Mouse (Mus musculus): ENCODE measurements around the gene Sat1. TPM values are rescaled to one million over a fixed set of nuclear protein-coding genes. Genes with fewer than 3 reads are reported as not detected.

The Sat1 gene
- total RNA-seq (2021) (10 to 100 TPM; 29.2 to 31.7 TPM), polyA plus RNA-seq (2012; rRNA removed) (22.1 and 32.3 TPM in 2 replicates)
- long read RNA-seq, transcript Sat1-201 (6 exons, 1,162 nt): major isoform, 12 of 16 reads
- long read RNA-seq, partial matches to known transcripts: 0 of 16 reads
- long read RNA-seq, other reads (novel, unspliced or antisense): 2 of 16 reads

- H3K4me3 ChIP-seq: peak within 1 kb of the TSS; percentile 69
- whole genome bisulfite sequencing: 20% methylated on average over 26 of the region's 26 CpGs
- intact Hi-C loops (cut with DNase I): loop anchor here (1.0 to 5.0 kb wide), 3 partner anchors 46 to 116 kb away; partner anchors contain the start of gene Acot9
- TF ChIP-seq CTCF (IDR thresholded peaks at IDR 0.05): peak; percentile 80
- TF ChIP-seq POLR2A (IDR thresholded peaks at IDR 0.05; ENCODE audit: insufficient read depth, low read depth, low read length): peak; percentile 89
- TF ChIP-seq EP300 (IDR thresholded peaks at IDR 0.05; ENCODE audit: insufficient read depth, low read depth, low read length): no peak
- peak within 1 kb of the TSS; percentile 93 for H3K27ac ChIP-seq
- H3K27me3 ChIP-seq (ENCODE audit: control insufficient read depth, insufficient read depth, low read length): no peaks in the 10 kb centered on the region
- peak within 1 kb of the TSS; percentile 81 for H3K9ac ChIP-seq (ENCODE audit: low read depth, low read length)
- no peaks in the 10 kb centered on the region for H3K79me2 ChIP-seq (replicated peaks; ENCODE audit: control insufficient read depth, insufficient read depth, low read length)
- DNase-seq: peak; percentile 89 to 95
- no peaks in the 10 kb centered on the region for H3K4me1 ChIP-seq (ENCODE audit: control insufficient read depth, insufficient read depth, low read length)
- peaks cover 16% of the 10 kb centered on the region for H3K36me3 ChIP-seq (ENCODE audit: control insufficient read depth, insufficient read depth, low read length)
Observed at GRCm38 (mm10) chrX:155216271-155216670, at the start of gene Sat1. TSS of gene Sat1 (minus strand) at chrX:155216449.

DNA sequence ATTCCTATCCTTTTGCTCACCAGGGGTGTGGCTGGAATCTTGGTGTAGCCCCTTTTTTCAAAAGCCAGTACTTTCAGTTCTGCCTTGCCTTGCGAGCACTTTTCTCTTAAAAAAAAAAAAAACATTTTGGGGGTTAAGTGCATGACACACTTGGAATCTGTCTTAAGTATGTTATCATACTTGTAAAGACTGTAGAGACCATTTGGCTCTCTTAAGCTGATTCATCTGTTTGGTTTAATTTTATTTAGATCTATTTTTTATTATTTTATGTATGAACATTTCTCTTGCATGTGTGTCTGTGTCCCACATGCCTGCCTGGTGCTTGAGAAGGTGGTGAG is 46.6 kb upstream of the Sat1 start:
- TF ChIP-seq CTCF (IDR thresholded peaks at IDR 0.05) (no peak), POLR2A (IDR thresholded peaks at IDR 0.05; ENCODE audit: insufficient read depth, low read depth, low read length) (no peak), EP300 (IDR thresholded peaks at IDR 0.05; ENCODE audit: insufficient read depth, low read depth, low read length) (no peak)
- no peak for DNase-seq
- Histone ChIP-seq H3K4me3 (peak overlapping the region; percentile 63), H3K4me1 (ENCODE audit: control insufficient read depth, insufficient read depth, low read length) (no peaks in the 10 kb centered on the region; the same call in none of the 2 replicates), H3K27me3 (ENCODE audit: control insufficient read depth, insufficient read depth, low read length) (no peaks in the 10 kb centered on the region), H3K36me3 (ENCODE audit: control insufficient read depth, insufficient read depth, low read length) (no peaks in the 10 kb centered on the region; the same call in none of the 2 replicates), H3K9ac (ENCODE audit: low read depth, low read length) (0 out of 2 replicates have a peak overlapping the region, but pooled peaks have one; percentile 81), H3K27ac (peak overlapping the region; percentile 95), H3K79me2 (replicated peaks; ENCODE audit: control insufficient read depth, insufficient read depth, low read length) (peaks cover 2% of the 10 kb centered on the region; the same call in 1 of the 2 replicates)
- 34% methylated on average over 1 of the region's 1 CpGs for WGBS
- intact Hi-C loops (cut with DNase I): loop anchor here (1.0 kb wide), 2 partner anchors 47 to 119 kb away; partner anchors contain the start of gene Sat1

GRCm38 (mm10) chrX:155262235-155262914 is 46.1 kb upstream of the Sat1 start, which contains the start of gene Acot9:
TSS of gene Acot9 (plus strand) at chrX:155262443.
- WGBS: 24% methylated on average over 36 of the region's 37 CpGs
- H3K27ac ChIP-seq: peak within 1 kb of the TSS; percentile 95
- peaks cover 2% of the 10 kb centered on the region; the same call in 1 of the 2 replicates for H3K79me2 ChIP-seq (replicated peaks; ENCODE audit: control insufficient read depth, insufficient read depth, low read length)
- H3K9ac ChIP-seq (ENCODE audit: low read depth, low read length): peak within 1 kb of the TSS; percentile 81
- no peaks in the 10 kb centered on the region for H3K27me3 ChIP-seq (ENCODE audit: control insufficient read depth, insufficient read depth, low read length)
- no peaks in the 10 kb centered on the region; the same call in none of the 2 replicates for H3K4me1 ChIP-seq (ENCODE audit: control insufficient read depth, insufficient read depth, low read length)
- peak; percentile 88 to 93 for DNase-seq
- H3K4me3 ChIP-seq: peak within 1 kb of the TSS; percentile 63
- intact Hi-C loops (cut with DNase I): loop anchor here (1.0 kb wide), 2 partner anchors 46 to 118 kb away; partner anchors contain the start of gene Sat1
- TF ChIP-seq EP300 (IDR thresholded peaks at IDR 0.05; ENCODE audit: insufficient read depth, low read depth, low read length) (0 out of 2 replicates have a peak, but pooled peaks have one; percentile 32), POLR2A (IDR thresholded peaks at IDR 0.05; ENCODE audit: insufficient read depth, low read depth, low read length) (peak; percentile 88), CTCF (IDR thresholded peaks at IDR 0.05) (peak; percentile 78)
- no peaks in the 10 kb centered on the region; the same call in none of the 2 replicates for H3K36me3 ChIP-seq (ENCODE audit: control insufficient read depth, insufficient read depth, low read length)

GRCm38 (mm10) chrX:155256856-155257255 is 40.6 kb upstream of the Sat1 start:
- Histone ChIP-seq H3K27ac (no peak overlapping the region), H3K4me1 (ENCODE audit: control insufficient read depth, insufficient read depth, low read length) (no peaks in the 10 kb centered on the region; the same call in 1 of the 2 replicates), H3K36me3 (ENCODE audit: control insufficient read depth, insufficient read depth, low read length) (no peaks in the 10 kb centered on the region), H3K27me3 (ENCODE audit: control insufficient read depth, insufficient read depth, low read length) (no peaks in the 10 kb centered on the region), H3K9ac (ENCODE audit: low read depth, low read length) (no peak overlapping the region), H3K4me3 (no peak overlapping the region), H3K79me2 (replicated peaks; ENCODE audit: control insufficient read depth, insufficient read depth, low read length) (no peaks in the 10 kb centered on the region)
- TF ChIP-seq POLR2A (IDR thresholded peaks at IDR 0.05; ENCODE audit: insufficient read depth, low read depth, low read length) (no peak), CTCF (IDR thresholded peaks at IDR 0.05) (no peak), EP300 (IDR thresholded peaks at IDR 0.05; ENCODE audit: insufficient read depth, low read depth, low read length) (no peak)
- no peak for DNase-seq
- intact Hi-C loops (cut with DNase I): no loop called here

- H3K4me3 ChIP-seq: no peak overlapping the region
- 33% methylated on average over 2 of the region's 2 CpGs for WGBS
- H3K79me2 ChIP-seq (replicated peaks; ENCODE audit: control insufficient read depth, insufficient read depth, low read length): no peaks in the 10 kb centered on the region
- no peaks in the 10 kb centered on the region for H3K4me1 ChIP-seq (ENCODE audit: control insufficient read depth, insufficient read depth, low read length)
- H3K9ac ChIP-seq (ENCODE audit: low read depth, low read length): no peak overlapping the region
- H3K27ac ChIP-seq: no peak overlapping the region
- intact Hi-C loops (cut with DNase I): loop anchor here (5.0 kb wide), 1 partner anchor 114 kb away; no protein-coding TSS in a partner anchor
- DNase-seq: no peak
- H3K27me3 ChIP-seq (ENCODE audit: control insufficient read depth, insufficient read depth, low read length): no peaks in the 10 kb centered on the region
- peaks cover 11% of the 10 kb centered on the region for H3K36me3 ChIP-seq (ENCODE audit: control insufficient read depth, insufficient read depth, low read length)
- TF ChIP-seq POLR2A (IDR thresholded peaks at IDR 0.05; ENCODE audit: insufficient read depth, low read depth, low read length): no peak
- no peak for TF ChIP-seq EP300 (IDR thresholded peaks at IDR 0.05; ENCODE audit: insufficient read depth, low read depth, low read length)
- no peak for TF ChIP-seq CTCF (IDR thresholded peaks at IDR 0.05)
Observed at GRCm38 (mm10) chrX:155218277-155218676, 2.0 kb upstream of the Sat1 start.
